Mouse (Mus musculus): ENCODE measurements around the gene Kcnk13.

GRCm38 (mm10) chr12:100075715-100076114 lies 111.4 kb downstream of the Kcnk13 start:
- TF ChIP-seq POLR2A (IDR thresholded peaks at IDR 0.05; ENCODE audit: borderline replicate concordance, insufficient read depth, low read length) (no peak), CTCF (IDR thresholded peaks at IDR 0.05; ENCODE audit: borderline replicate concordance, insufficient read depth, low read depth, low read length) (no peak)
